Mouse (Mus musculus) gastrocnemius, adult 2 months (tissue): Measurements from ENCODE around the gene Galns. TPM values are rescaled to one million over a fixed set of nuclear protein-coding genes. Genes with fewer than 3 reads are reported as not detected.
"Not testable (repeated sequence)": the region's sequence is repeated elsewhere in the genome, so short reads cannot be mapped to it uniquely, and the experiment has no call there.

ENCODE experiments used
- DNase-seq: peaks from one replicate; pipeline ENCODE4 v3.0.0; 2022
- H3K27ac ChIP-seq: fragments of 200-600 bp; 2 replicates; pipeline ENCODE4 v1.8.1; 2022; ENCODE audit warnings: mild to moderate bottlenecking
- H3K4me3 ChIP-seq: fragments of 200-600 bp; 2 replicates; pipeline ENCODE4 v1.8.1; 2022; ENCODE audit warnings: mild to moderate bottlenecking, moderate library complexity
- CTCF ChIP-seq: fragments of 200-600 bp; IDR thresholded peaks from 2 replicates; pipeline ENCODE4 v1.8.1; 2022; ENCODE audit warnings: antibody characterized with exemption, mild to moderate bottlenecking, moderate library complexity
- intact Hi-C: fragments of 180-260 bp; cut with DNase I; formaldehyde crosslinking; loops from one replicate; pipeline ENCODE4 v1.15.1; 2025
- total RNA-seq, 2 experiments: library from RNA; stranded (reverse); gene quantifications; 2 replicates each; pipeline ENCODE4 v1.2.3; 2021

Galns gene
- total RNA-seq, 2 experiments from 2014 or later = 1.0 to 1.1 TPM

- DNase-seq = peak; percentile 96
- H3K27ac ChIP-seq = peak within 1 kb of the TSS; percentile 90
- intact Hi-C loops = no loop called here
Observed at GRCm38 (mm10) chr8:122576648-122577022, 34.6 kb downstream of the Galns start, which contains the start of gene Aprt. TSS of gene Aprt (minus strand) at chr8:122576909.

GRCm38 (mm10) chr8:122575735-122576647, 35.3 kb downstream of the Galns start:
- DNase-seq = no peak
- no peak for TF ChIP-seq CTCF
- Histone ChIP-seq H3K27ac (peak overlapping the region; percentile 90), H3K4me3 (peak overlapping the region; percentile 95)
- intact Hi-C loops = no loop called here

More at GRCm38 (mm10) chr8:122576648-122577022, 34.6 kb downstream of the Galns start, which contains the start of gene Aprt:
- no peak for TF ChIP-seq CTCF
- peak within 1 kb of the TSS; percentile 95 for H3K4me3 ChIP-seq

GRCm38 (mm10) chr8:122575286-122575685, 36.0 kb downstream of the Galns start:
- DNase-seq = no peak
- no peak for TF ChIP-seq CTCF
- Histone ChIP-seq H3K4me3 (peak overlapping the region; percentile 95), H3K27ac (peak overlapping the region; percentile 48)
- intact Hi-C loops = no loop called here

- Histone ChIP-seq H3K4me3 (peak overlapping the region; percentile 95; the same call in 1 of the 2 replicates), H3K27ac (peak overlapping the region; percentile 48)
- TF ChIP-seq CTCF = no peak
- DNase-seq = no peak
- intact Hi-C loops = no loop called here
Observed at GRCm38 (mm10) chr8:122574667-122575251, 36.5 kb downstream of the Galns start.

GRCm38 (mm10) chr8:122574264-122574663, 37.0 kb downstream of the Galns start:
- Histone ChIP-seq H3K27ac (no peak overlapping the region), H3K4me3 (no peak overlapping the region)
- no peak for TF ChIP-seq CTCF
- DNase-seq = no peak
- intact Hi-C loops = no loop called here

- H3K27ac ChIP-seq = no peak overlapping the region
- no peak overlapping the region for H3K4me3 ChIP-seq
- intact Hi-C loops = no loop called here
- no peak for DNase-seq
- TF ChIP-seq CTCF = no peak
Observed at GRCm38 (mm10) chr8:122573577-122573976, 37.7 kb downstream of the Galns start.

GRCm38 (mm10) chr8:122573176-122573575, 38.1 kb downstream of the Galns start:
- DNase-seq, H3K27ac ChIP-seq, intact Hi-C loops, H3K4me3 ChIP-seq: not testable (repeated sequence)

GRCm38 (mm10) chr8:122572751-122573150, 38.5 kb downstream of the Galns start:
- no peak for TF ChIP-seq CTCF
- H3K27ac ChIP-seq = no peak overlapping the region
- intact Hi-C loops = no loop called here
- H3K4me3 ChIP-seq = no peak overlapping the region
- no peak for DNase-seq

GRCm38 (mm10) chr8:122571750-122572267, 39.5 kb downstream of the Galns start:
- Histone ChIP-seq H3K27ac (no peak overlapping the region), H3K4me3 (no peak overlapping the region)
- no peak for DNase-seq
- intact Hi-C loops = no loop called here
- TF ChIP-seq CTCF = no peak

- intact Hi-C loops = no loop called here
- TF ChIP-seq CTCF = no peak
- Histone ChIP-seq H3K4me3 (no peak overlapping the region), H3K27ac (no peak overlapping the region)
- no peak for DNase-seq
Observed at GRCm38 (mm10) chr8:122571153-122571552, 40.1 kb downstream of the Galns start.

GRCm38 (mm10) chr8:122569996-122570395, 41.3 kb downstream of the Galns start:
- no peak for TF ChIP-seq CTCF
- Histone ChIP-seq H3K27ac (no peak overlapping the region), H3K4me3 (no peak overlapping the region)
- DNase-seq = no peak
- intact Hi-C loops = no loop called here

GRCm38 (mm10) chr8:122569329-122569728, 41.9 kb downstream of the Galns start:
- intact Hi-C loops = no loop called here
- H3K27ac ChIP-seq = no peak overlapping the region
- H3K4me3 ChIP-seq = no peak overlapping the region
- no peak for DNase-seq
- TF ChIP-seq CTCF = no peak

GRCm38 (mm10) chr8:122568881-122569309, 42.4 kb downstream of the Galns start:
- no peak for TF ChIP-seq CTCF
- Histone ChIP-seq H3K4me3 (no peak overlapping the region; the same call in 1 of the 2 replicates), H3K27ac (no peak overlapping the region)
- intact Hi-C loops = no loop called here
- DNase-seq = no peak
